Mouse (Mus musculus) right cerebral cortex, postnatal 10 days (tissue): ENCODE measurements around the gene Yeats2.
"Not testable (repeated sequence)": the region's sequence is repeated elsewhere in the genome, so short reads cannot be mapped to it uniquely, and the experiment has no call there.

Source experiments
- DNase-seq, 2 experiments: peaks; one replicate each; pipeline ENCODE4 v3.0.0; 2021; ENCODE audit warnings: low spot score in 2 of 2

The Yeats2 gene

GRCm38 (mm10) chr16:20140772-20141531 is at the start of gene Yeats2:
Gene Yeats2 (plus strand): TSS chr16:20141063.
- DNase-seq: peak; percentile 87 to 89

GRCm38 (mm10) chr16:20095966-20096365 is 44.9 kb upstream of the Yeats2 start:
- DNase-seq: no peak

GRCm38 (mm10) chr16:20097069-20097710 is 43.7 kb upstream of the Yeats2 start, which contains the start of gene Klhl24:
Gene Klhl24 (plus strand): TSS chr16:20097542.
- peak; percentile 96 to 97 for DNase-seq

- DNase-seq: peak; percentile 94 to 95
These were observed 43.0 kb upstream of the Yeats2 start for GRCm38 (mm10) chr16:20097711-20098374.

- no peak for DNase-seq
These were observed 42.5 kb upstream of the Yeats2 start for GRCm38 (mm10) chr16:20098375-20098727.

GRCm38 (mm10) chr16:20098866-20099629 is 41.8 kb upstream of the Yeats2 start:
- DNase-seq: peak in 1 of 2 experiments; percentile 35

GRCm38 (mm10) chr16:20106996-20107395 is 33.9 kb upstream of the Yeats2 start:
- DNase-seq: no peak

GRCm38 (mm10) chr16:20108961-20109360 is 31.9 kb upstream of the Yeats2 start:
- no peak for DNase-seq

GRCm38 (mm10) chr16:20112649-20113048 is 28.2 kb upstream of the Yeats2 start:
- no peak for DNase-seq

GRCm38 (mm10) chr16:20116069-20116468 is 24.8 kb upstream of the Yeats2 start:
- no peak for DNase-seq

- not testable (repeated sequence) for DNase-seq
These were observed 14.5 kb upstream of the Yeats2 start for GRCm38 (mm10) chr16:20126319-20126883.

- DNase-seq: no peak
These were observed 10.5 kb upstream of the Yeats2 start for GRCm38 (mm10) chr16:20130397-20130796.

GRCm38 (mm10) chr16:20144568-20144967 is 3.7 kb downstream of the Yeats2 start:
- no peak for DNase-seq

GRCm38 (mm10) chr16:20151991-20152390 is 11.1 kb downstream of the Yeats2 start:
- DNase-seq: no peak

- no peak for DNase-seq
These were observed 12.9 kb downstream of the Yeats2 start for GRCm38 (mm10) chr16:20153742-20154141.

GRCm38 (mm10) chr16:20160130-20160529 is 19.3 kb downstream of the Yeats2 start:
- no peak for DNase-seq

GRCm38 (mm10) chr16:20169071-20169470 is 28.2 kb downstream of the Yeats2 start:
- DNase-seq: no peak

GRCm38 (mm10) chr16:20169471-20170106 is 28.7 kb downstream of the Yeats2 start:
- peak in 1 of 2 experiments; percentile 42 for DNase-seq

GRCm38 (mm10) chr16:20179406-20180175 is 38.7 kb downstream of the Yeats2 start:
- no peak for DNase-seq

GRCm38 (mm10) chr16:20185368-20185767 is 44.5 kb downstream of the Yeats2 start:
- no peak for DNase-seq
